Mouse (Mus musculus): ENCODE measurements around the gene Zc3hav1. TPM values are rescaled to one million over a fixed set of nuclear protein-coding genes. Genes with fewer than 3 reads are reported as not detected.
A peak's percentile ranks its signal among the peaks of the same experiment; 100 is the strongest.

Zc3hav1 gene
- polyA plus RNA-seq, 1 experiment from 2014 or later: 18.1 TPM

- Histone ChIP-seq H3K4me2 (replicated peaks; ENCODE audit: low read depth, low read length) (no peak overlapping the region), H3K4me1 (ENCODE audit: insufficient read depth, low read depth, low read length) (no peaks in the 10 kb centered on the region), H3K27ac (ENCODE audit: low read length) (no peak overlapping the region), H3K9ac (replicated peaks; ENCODE audit: low read depth) (no peak overlapping the region), H3K9me3 (ENCODE audit: low read length) (no peaks in the 10 kb centered on the region), H3K36me3 (ENCODE audit: insufficient read depth, low read length) (no peaks in the 10 kb centered on the region), H3K27me3 (replicated peaks; ENCODE audit: insufficient read depth, low read length) (no peaks in the 10 kb centered on the region), H3K4me3 (ENCODE audit: low read depth, low read length) (no peak overlapping the region)
- 50% methylated on average over 5 of the region's 5 CpGs for WGBS
- no peak for ATAC-seq
- no peak for DNase-seq (ENCODE audit: low spot score)
- no peak for TF ChIP-seq EP300 (IDR thresholded peaks at IDR 0.05)
- no peak for TF ChIP-seq CTCF (IDR thresholded peaks at IDR 0.05)
Measured at GRCm38 (mm10) chr6:38347875-38348274, 6.5 kb downstream of the Zc3hav1 start.

- H3K36me3 ChIP-seq (ENCODE audit: insufficient read depth, low read length): no peaks in the 10 kb centered on the region
- H3K4me1 ChIP-seq (ENCODE audit: insufficient read depth, low read depth, low read length): no peaks in the 10 kb centered on the region
- H3K9ac ChIP-seq (replicated peaks; ENCODE audit: low read depth): no peak overlapping the region
- ATAC-seq: peak; percentile 85
- no peaks in the 10 kb centered on the region for H3K27me3 ChIP-seq (replicated peaks; ENCODE audit: insufficient read depth, low read length)
- H3K9me3 ChIP-seq (ENCODE audit: low read length): no peaks in the 10 kb centered on the region
- no peak overlapping the region for H3K4me3 ChIP-seq (ENCODE audit: low read depth, low read length)
- H3K27ac ChIP-seq (ENCODE audit: low read length): no peak overlapping the region
- DNase-seq (ENCODE audit: low spot score): peak; percentile 75
- H3K4me2 ChIP-seq (replicated peaks; ENCODE audit: low read depth, low read length): no peak overlapping the region
- WGBS: 34% methylated on average over 7 of the region's 7 CpGs
- TF ChIP-seq EP300 (IDR thresholded peaks at IDR 0.05): no peak
- TF ChIP-seq CTCF (IDR thresholded peaks at IDR 0.05): no peak
Measured at GRCm38 (mm10) chr6:38345796-38346195, 8.6 kb downstream of the Zc3hav1 start.

- ATAC-seq: no peak
Measured at GRCm38 (mm10) chr6:38344006-38344670, 10.3 kb downstream of the Zc3hav1 start.

GRCm38 (mm10) chr6:38343581-38343980 is 10.8 kb downstream of the Zc3hav1 start:
- Histone ChIP-seq H3K9me3 (ENCODE audit: low read length) (no peaks in the 10 kb centered on the region), H3K4me3 (ENCODE audit: low read depth, low read length) (no peak overlapping the region), H3K9ac (replicated peaks; ENCODE audit: low read depth) (no peak overlapping the region), H3K36me3 (ENCODE audit: insufficient read depth, low read length) (peaks cover 15% of the 10 kb centered on the region; the same call in 1 of the 2 replicates), H3K4me1 (ENCODE audit: insufficient read depth, low read depth, low read length) (no peaks in the 10 kb centered on the region), H3K27me3 (replicated peaks; ENCODE audit: insufficient read depth, low read length) (no peaks in the 10 kb centered on the region), H3K4me2 (replicated peaks; ENCODE audit: low read depth, low read length) (no peak overlapping the region), H3K27ac (ENCODE audit: low read length) (no peak overlapping the region)
- ATAC-seq (no peak), DNase-seq (ENCODE audit: low spot score) (no peak)
- no peak for TF ChIP-seq EP300 (IDR thresholded peaks at IDR 0.05)
- no peak for TF ChIP-seq CTCF (IDR thresholded peaks at IDR 0.05)
- WGBS: 38% methylated on average over 3 of the region's 3 CpGs

More at GRCm38 (mm10) chr6:38344006-38344670, 10.3 kb downstream of the Zc3hav1 start:
- H3K9me3 ChIP-seq (ENCODE audit: low read length): no peaks in the 10 kb centered on the region
- TF ChIP-seq CTCF (IDR thresholded peaks at IDR 0.05) (no peak), EP300 (IDR thresholded peaks at IDR 0.05) (no peak)
- WGBS: 65% methylated on average over 7 of the region's 7 CpGs
- no peak for DNase-seq (ENCODE audit: low spot score)
- H3K36me3 ChIP-seq (ENCODE audit: insufficient read depth, low read length): peaks cover 10% of the 10 kb centered on the region; the same call in 1 of the 2 replicates
- H3K4me2 ChIP-seq (replicated peaks; ENCODE audit: low read depth, low read length): no peak overlapping the region
- no peaks in the 10 kb centered on the region for H3K4me1 ChIP-seq (ENCODE audit: insufficient read depth, low read depth, low read length)
- H3K27ac ChIP-seq (ENCODE audit: low read length): no peak overlapping the region
- no peak overlapping the region for H3K9ac ChIP-seq (replicated peaks; ENCODE audit: low read depth)
- no peaks in the 10 kb centered on the region for H3K27me3 ChIP-seq (replicated peaks; ENCODE audit: insufficient read depth, low read length)
- no peak overlapping the region for H3K4me3 ChIP-seq (ENCODE audit: low read depth, low read length)

GRCm38 (mm10) chr6:38342666-38342992 is 11.8 kb downstream of the Zc3hav1 start:
- Histone ChIP-seq H3K36me3 (ENCODE audit: insufficient read depth, low read length) (peaks cover 16% of the 10 kb centered on the region; the same call in 1 of the 2 replicates), H3K4me3 (ENCODE audit: low read depth, low read length) (no peak overlapping the region), H3K4me2 (replicated peaks; ENCODE audit: low read depth, low read length) (no peak overlapping the region), H3K27me3 (replicated peaks; ENCODE audit: insufficient read depth, low read length) (no peaks in the 10 kb centered on the region), H3K27ac (ENCODE audit: low read length) (no peak overlapping the region), H3K9ac (replicated peaks; ENCODE audit: low read depth) (no peak overlapping the region), H3K9me3 (ENCODE audit: low read length) (no peaks in the 10 kb centered on the region), H3K4me1 (ENCODE audit: insufficient read depth, low read depth, low read length) (no peaks in the 10 kb centered on the region)
- no peak for DNase-seq (ENCODE audit: low spot score)
- WGBS: 63% methylated on average over 8 of the region's 8 CpGs
- no peak for ATAC-seq
- no peak for TF ChIP-seq CTCF (IDR thresholded peaks at IDR 0.05)
- TF ChIP-seq EP300 (IDR thresholded peaks at IDR 0.05): no peak

- H3K4me2 ChIP-seq (replicated peaks; ENCODE audit: low read depth, low read length): no peak overlapping the region
- H3K27ac ChIP-seq (ENCODE audit: low read length): no peak overlapping the region
- DNase-seq (ENCODE audit: low spot score): no peak
- no peak overlapping the region for H3K9ac ChIP-seq (replicated peaks; ENCODE audit: low read depth)
- TF ChIP-seq CTCF (IDR thresholded peaks at IDR 0.05) (no peak), EP300 (IDR thresholded peaks at IDR 0.05) (no peak)
- H3K9me3 ChIP-seq (ENCODE audit: low read length): no peaks in the 10 kb centered on the region
- peaks cover 16% of the 10 kb centered on the region; the same call in 1 of the 2 replicates for H3K36me3 ChIP-seq (ENCODE audit: insufficient read depth, low read length)
- no peak overlapping the region for H3K4me3 ChIP-seq (ENCODE audit: low read depth, low read length)
- no peaks in the 10 kb centered on the region for H3K27me3 ChIP-seq (replicated peaks; ENCODE audit: insufficient read depth, low read length)
- no peaks in the 10 kb centered on the region for H3K4me1 ChIP-seq (ENCODE audit: insufficient read depth, low read depth, low read length)
- ATAC-seq: peak; percentile 18; the same call in 1 of the 2 replicates
- WGBS: 25% methylated on average over 11 of the region's 11 CpGs
Measured at GRCm38 (mm10) chr6:38341751-38342665, 12.4 kb downstream of the Zc3hav1 start.

Measured in lung, postnatal 0 days (tissue).